Mouse (Mus musculus): ENCODE data around the gene Fam110c. TPM values are rescaled to one million over a fixed set of nuclear protein-coding genes. Genes with fewer than 3 reads are reported as not detected.

The Fam110c gene
- polyA plus RNA-seq, 1 experiment: 1.7 TPM

DNA sequence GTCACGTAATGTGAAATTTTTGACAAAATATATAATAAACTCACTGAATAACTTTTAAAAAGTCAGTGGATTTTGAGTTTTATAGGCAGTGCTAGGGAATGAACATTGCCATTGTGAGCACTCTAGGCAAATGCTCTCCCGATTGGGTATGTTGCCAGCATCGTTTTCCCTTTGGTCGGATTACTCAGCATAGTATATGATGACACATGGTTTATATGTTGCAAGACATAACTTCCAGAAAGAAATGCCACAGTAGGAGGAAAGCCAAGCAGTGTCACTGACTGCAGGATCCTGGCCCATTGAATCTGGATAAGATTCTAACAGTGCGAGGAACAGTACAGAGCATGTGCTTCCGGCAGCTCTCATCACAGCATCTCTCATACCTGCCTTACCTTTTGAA, 23.5 kb downstream of the Fam110c start:
- H3K4me1 ChIP-seq (ENCODE audit: control insufficient read depth, insufficient read depth, low read length): no peaks in the 10 kb centered on the region
- H3K27ac ChIP-seq (ENCODE audit: insufficient read depth, low read length): no peak overlapping the region
- H3K4me3 ChIP-seq (ENCODE audit: insufficient read depth, low read length): no peak overlapping the region
- TF ChIP-seq POLR2A (IDR thresholded peaks at IDR 0.05; ENCODE audit: low read depth, low read length): no peak
- no peak for TF ChIP-seq CTCF (IDR thresholded peaks at IDR 0.05; ENCODE audit: borderline replicate concordance, insufficient read depth, low read length)

DNA sequence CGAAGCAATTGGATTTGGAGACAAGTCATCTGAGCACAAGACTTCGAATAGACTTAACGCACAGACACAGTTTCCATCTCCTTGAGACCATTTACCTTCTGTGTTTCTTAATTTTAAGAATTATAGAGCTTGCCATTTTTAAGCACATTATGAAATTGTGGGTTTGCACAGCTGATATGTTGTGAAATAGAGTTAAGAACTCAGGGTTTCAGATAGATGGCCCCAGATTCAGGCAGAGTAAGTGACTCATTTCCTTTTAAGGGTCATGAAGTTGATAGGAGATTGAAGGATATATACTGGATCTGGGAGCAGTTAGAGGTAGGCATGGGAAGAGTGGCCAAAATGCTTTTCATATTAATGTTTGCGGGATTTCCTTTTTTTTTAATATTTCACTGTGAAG, 27.5 kb downstream of the Fam110c start:
- Histone ChIP-seq H3K4me1 (ENCODE audit: control insufficient read depth, insufficient read depth, low read length) (no peaks in the 10 kb centered on the region), H3K27ac (ENCODE audit: insufficient read depth, low read length) (no peak overlapping the region), H3K4me3 (ENCODE audit: insufficient read depth, low read length) (no peak overlapping the region)
- no peak for TF ChIP-seq CTCF (IDR thresholded peaks at IDR 0.05; ENCODE audit: borderline replicate concordance, insufficient read depth, low read length)
- no peak for TF ChIP-seq POLR2A (IDR thresholded peaks at IDR 0.05; ENCODE audit: low read depth, low read length)

DNA sequence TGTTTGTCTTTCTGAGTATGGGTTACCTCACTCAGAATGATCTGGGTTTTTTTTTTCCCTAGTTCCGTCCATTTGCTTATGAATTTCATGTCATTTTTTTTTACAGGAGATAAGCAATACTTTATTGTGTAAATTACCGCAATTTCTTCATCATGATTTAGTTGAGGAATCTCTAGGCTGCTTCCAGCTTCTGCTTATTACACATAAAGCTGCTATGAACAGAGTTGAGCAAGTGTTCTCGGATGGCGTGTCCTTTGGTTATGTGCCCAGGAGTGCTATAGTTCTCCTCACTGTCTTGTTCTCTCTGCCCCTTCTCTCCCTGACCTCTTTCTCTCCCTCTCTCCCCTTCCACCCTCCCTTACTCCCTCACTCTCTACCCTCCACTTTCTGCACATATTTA, 28.2 kb downstream of the Fam110c start:
- H3K4me1 ChIP-seq (ENCODE audit: control insufficient read depth, insufficient read depth, low read length): no peaks in the 10 kb centered on the region
- H3K27ac ChIP-seq (ENCODE audit: insufficient read depth, low read length): no peak overlapping the region
- TF ChIP-seq POLR2A (IDR thresholded peaks at IDR 0.05; ENCODE audit: low read depth, low read length) (no peak), CTCF (IDR thresholded peaks at IDR 0.05; ENCODE audit: borderline replicate concordance, insufficient read depth, low read length) (no peak)
- H3K4me3 ChIP-seq (ENCODE audit: insufficient read depth, low read length): no peak overlapping the region

DNA sequence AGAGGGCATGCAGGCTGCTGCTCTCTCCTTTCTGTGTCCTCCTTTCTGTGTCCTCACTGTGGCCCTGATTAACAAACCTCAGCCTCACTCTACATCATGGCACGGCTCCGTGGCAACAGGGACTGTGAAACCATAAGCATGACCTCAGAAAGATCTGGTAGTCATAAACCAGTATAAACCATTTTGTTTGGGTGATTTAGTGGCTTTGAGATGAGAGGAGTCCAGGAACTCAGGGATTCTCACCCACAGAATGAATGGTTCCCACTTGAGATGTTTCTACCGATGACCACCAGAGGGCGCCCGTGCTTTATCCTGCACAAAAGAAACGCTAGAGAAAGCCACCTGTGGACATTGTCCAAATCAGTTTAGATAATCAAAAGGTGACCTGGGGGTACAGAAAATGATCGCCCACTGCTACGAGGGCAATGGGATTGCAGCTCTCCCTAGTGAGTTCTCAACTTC, 42.4 kb downstream of the Fam110c start:
- H3K4me3 ChIP-seq (ENCODE audit: insufficient read depth, low read length): no peak overlapping the region
- no peak for TF ChIP-seq POLR2A (IDR thresholded peaks at IDR 0.05; ENCODE audit: low read depth, low read length)
- no peak for TF ChIP-seq CTCF (IDR thresholded peaks at IDR 0.05; ENCODE audit: borderline replicate concordance, insufficient read depth, low read length)

GRCm38 (mm10) chr12:31120535-31120934, 46.9 kb downstream of the Fam110c start:
- no peak overlapping the region for H3K4me3 ChIP-seq (ENCODE audit: insufficient read depth, low read length)
- H3K27ac ChIP-seq (ENCODE audit: insufficient read depth, low read length): no peak overlapping the region
- TF ChIP-seq CTCF (IDR thresholded peaks at IDR 0.05; ENCODE audit: borderline replicate concordance, insufficient read depth, low read length) (no peak), POLR2A (IDR thresholded peaks at IDR 0.05; ENCODE audit: low read depth, low read length) (no peak)
- no peaks in the 10 kb centered on the region; the same call in 1 of the 2 replicates for H3K4me1 ChIP-seq (ENCODE audit: control insufficient read depth, insufficient read depth, low read length)

More for the DNA sequence above, 42.4 kb downstream of the Fam110c start:
- H3K27ac ChIP-seq (ENCODE audit: insufficient read depth, low read length): no peak overlapping the region
- no peaks in the 10 kb centered on the region for H3K4me1 ChIP-seq (ENCODE audit: control insufficient read depth, insufficient read depth, low read length)

DNA sequence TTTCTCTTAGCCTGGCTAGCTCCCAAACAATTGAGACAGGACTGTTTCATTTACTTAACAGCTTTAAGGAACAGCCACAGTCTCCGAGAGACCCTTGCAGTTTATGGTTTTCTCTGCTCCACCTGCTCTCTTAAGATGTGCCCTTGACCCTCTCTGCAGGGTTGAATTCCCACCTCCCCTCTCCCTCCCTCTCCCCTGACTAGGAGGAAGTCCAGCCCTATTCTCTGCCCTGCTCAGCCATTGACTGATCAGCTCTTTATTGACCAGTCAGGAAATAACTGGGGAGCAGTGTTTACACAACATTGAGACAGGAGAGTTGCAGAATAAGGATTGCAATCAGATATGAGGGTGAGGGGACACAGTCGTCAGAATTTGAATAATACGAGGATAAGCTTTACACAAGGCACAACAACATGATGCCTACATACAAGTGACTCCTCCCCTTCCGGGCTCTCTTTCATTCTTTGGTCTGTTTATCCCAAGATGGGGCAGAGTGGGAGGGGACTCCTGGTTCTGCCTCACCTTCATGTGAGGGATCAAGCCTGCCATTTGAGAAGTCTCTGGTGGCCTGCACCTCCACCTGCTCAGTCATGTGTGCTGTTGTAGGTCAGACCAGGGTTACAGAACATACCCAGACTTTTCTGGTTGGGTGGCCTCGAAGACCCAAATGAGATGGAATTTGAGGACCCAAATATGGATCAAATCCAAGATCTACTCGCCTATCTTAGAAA, 49.4 kb downstream of the Fam110c start:
- no peak overlapping the region for H3K4me3 ChIP-seq (ENCODE audit: insufficient read depth, low read length)
- H3K4me1 ChIP-seq (ENCODE audit: control insufficient read depth, insufficient read depth, low read length): no peaks in the 10 kb centered on the region; the same call in 1 of the 2 replicates
- no peak overlapping the region for H3K27ac ChIP-seq (ENCODE audit: insufficient read depth, low read length)
- no peak for TF ChIP-seq CTCF (IDR thresholded peaks at IDR 0.05; ENCODE audit: borderline replicate concordance, insufficient read depth, low read length)
- no peak for TF ChIP-seq POLR2A (IDR thresholded peaks at IDR 0.05; ENCODE audit: low read depth, low read length)

DNA sequence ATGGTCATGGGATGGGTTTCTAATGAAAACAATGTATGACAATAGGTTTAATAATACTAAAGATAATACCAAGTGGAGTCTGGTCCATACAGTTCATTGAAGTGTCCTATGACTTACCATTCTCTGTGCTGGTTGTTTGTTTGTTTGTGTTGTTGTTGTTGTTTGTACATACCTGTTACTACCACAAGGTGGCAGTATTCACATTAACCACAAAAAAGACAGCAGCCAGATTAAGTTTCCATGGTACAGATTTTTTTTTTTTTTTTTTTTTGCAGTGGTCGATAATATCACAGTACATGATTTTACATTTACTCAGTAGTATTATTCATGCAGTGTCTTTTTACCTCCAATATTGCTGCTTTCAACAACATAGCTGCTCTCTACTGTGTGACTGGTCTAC, 52.4 kb downstream of the Fam110c start:
- Histone ChIP-seq H3K27ac (ENCODE audit: insufficient read depth, low read length) (no peak overlapping the region), H3K4me3 (ENCODE audit: insufficient read depth, low read length) (no peak overlapping the region), H3K4me1 (ENCODE audit: control insufficient read depth, insufficient read depth, low read length) (no peaks in the 10 kb centered on the region; the same call in 1 of the 2 replicates)
- no peak for TF ChIP-seq CTCF (IDR thresholded peaks at IDR 0.05; ENCODE audit: borderline replicate concordance, insufficient read depth, low read length)
- TF ChIP-seq POLR2A (IDR thresholded peaks at IDR 0.05; ENCODE audit: low read depth, low read length): no peak

- H3K4me3 ChIP-seq (ENCODE audit: insufficient read depth, low read length): no peak overlapping the region
- no peak for TF ChIP-seq POLR2A (IDR thresholded peaks at IDR 0.05; ENCODE audit: low read depth, low read length)
- TF ChIP-seq CTCF (IDR thresholded peaks at IDR 0.05; ENCODE audit: borderline replicate concordance, insufficient read depth, low read length): no peak
- H3K27ac ChIP-seq (ENCODE audit: insufficient read depth, low read length): no peak overlapping the region
- no peaks in the 10 kb centered on the region for H3K4me1 ChIP-seq (ENCODE audit: control insufficient read depth, insufficient read depth, low read length)
These were observed 55.9 kb downstream of the Fam110c start for GRCm38 (mm10) chr12:31129548-31129947.

Other genes with a start within 250 kb of the Fam110c start
- not detected in 2 replicates for gene Alkal2, start 189.5 kb upstream of the Fam110c start, polyA plus RNA-seq (2011; ENCODE audit: insufficient read length, low read depth, missing spikeins)
- 88.8 and 90.3 TPM in 2 replicates for gene Acp1, start 162.3 kb upstream of the Fam110c start, polyA plus RNA-seq (2011; ENCODE audit: insufficient read length, low read depth, missing spikeins)
- 6.8 and 9.3 TPM in 2 replicates for gene Sh3yl1, start 162.2 kb upstream of the Fam110c start, polyA plus RNA-seq (2011; ENCODE audit: insufficient read length, low read depth, missing spikeins)
- gene Gm6993, start 166.9 kb downstream of the Fam110c start, polyA plus RNA-seq (2011; ENCODE audit: insufficient read length, low read depth, missing spikeins): not detected in 2 replicates
- 219 and 222 TPM in 2 replicates for gene Lamb1, start 191.4 kb downstream of the Fam110c start, polyA plus RNA-seq (2011; ENCODE audit: insufficient read length, low read depth, missing spikeins)